Mouse (Mus musculus) stomach, embryonic 15.5 days (tissue): ENCODE results near the gene Uvrag. TPM values are rescaled to one million over a fixed set of nuclear protein-coding genes. Genes with fewer than 3 reads are reported as not detected.

Experiments used
- ATAC-seq: fragments of 200-750 bp; cut with Nextera tagmentation; 2 replicates; pipeline ENCODE4 v1.8.0; 2017; ENCODE audit warnings: low read depth, moderate number of reproducible peaks, moderate TSS enrichment; ENCODE audit not compliant: insufficient read depth, low FRiP score
- H3K27ac ChIP-seq: fragments of 300-500 bp; sonication (generic); 2 replicates; pipeline ENCODE4 v1.5.1; 2015; ENCODE audit warnings: mild to moderate bottlenecking, inconsistent platforms
- H3K27me3 ChIP-seq: fragments of 300-500 bp; sonication (generic); replicated peaks from 2 replicates; pipeline ENCODE4 v1.6.1; 2015; ENCODE audit warnings: inconsistent platforms
- H3K36me3 ChIP-seq: fragments of 300-500 bp; sonication (generic); 2 replicates; pipeline ENCODE4 v1.6.1; 2015; ENCODE audit warnings: inconsistent platforms
- H3K4me1 ChIP-seq: fragments of 300-500 bp; sonication (generic); 2 replicates; pipeline ENCODE4 v1.6.1; 2015; ENCODE audit warnings: inconsistent platforms
- H3K4me2 ChIP-seq: fragments of 300-500 bp; sonication (generic); 2 replicates; pipeline ENCODE4 v1.6.1; 2015; ENCODE audit warnings: mild to moderate bottlenecking, inconsistent platforms
- H3K4me3 ChIP-seq: fragments of 300-500 bp; sonication (generic); replicated peaks from 2 replicates; pipeline ENCODE4 v1.5.1; 2015; ENCODE audit warnings: inconsistent platforms
- H3K9ac ChIP-seq: fragments of 300-500 bp; sonication (generic); 2 replicates; pipeline ENCODE4 v1.6.1; 2015; ENCODE audit warnings: inconsistent platforms
- H3K9me3 ChIP-seq: fragments of 300-500 bp; sonication (generic); 2 replicates; pipeline ENCODE4 v1.6.1; 2016; ENCODE audit warnings: inconsistent platforms
- WGBS: fragments of 180-500 bp; shearing (Covaris S2); methylation state at CpG from one replicate; pipeline ENCODE4 v1.1.7; 2015; 5-methylcytosine and 5-hydroxymethylcytosine counted together
- polyA plus RNA-seq: library from polyadenylated mRNA; unstranded; fragments of >200 nt; fragmentation: Nextera tagmentation; extraction: Ambion mirVana; gene quantifications from 2 replicates; pipeline ENCODE4 v1.2.1, GENCODE M21; 2015

Uvrag gene
- polyA plus RNA-seq, 1 experiment from 2014 or later, result 19.4 TPM

DNA sequence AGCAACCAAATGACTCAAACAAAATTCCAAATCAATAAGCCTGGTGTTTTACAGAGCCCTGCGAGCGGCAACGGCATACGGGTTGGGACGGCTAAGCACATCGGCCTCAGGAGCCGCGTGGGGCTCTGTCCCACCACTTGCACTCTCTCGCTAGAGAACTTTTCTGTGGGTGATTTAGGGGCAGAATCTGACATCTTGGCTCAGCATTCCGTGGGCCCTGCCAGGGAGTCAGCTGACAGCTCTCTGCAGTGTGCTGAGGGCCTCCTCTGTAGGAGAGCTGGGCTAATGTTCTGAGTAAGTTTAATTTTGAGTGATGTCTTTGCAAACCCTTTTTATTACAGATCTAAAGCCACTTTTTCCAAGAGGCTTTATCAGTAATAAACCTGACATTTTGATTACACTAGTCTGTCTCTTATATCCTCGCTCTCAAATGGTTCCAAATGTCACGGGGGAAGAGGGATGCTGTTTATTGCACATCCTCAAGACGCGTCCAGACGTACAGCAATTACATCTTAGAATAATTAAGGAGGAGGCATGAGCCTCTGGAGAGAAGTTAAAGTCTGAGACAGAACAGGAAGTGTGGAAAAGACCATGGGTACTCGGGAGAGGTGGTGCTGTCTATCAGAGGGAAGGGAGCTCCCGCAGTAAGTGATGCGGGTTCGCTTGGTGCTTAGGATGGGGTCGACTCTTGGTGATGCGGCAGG, 236.1 kb downstream of the Uvrag start:
- H3K27ac ChIP-seq, result 0 out of 2 replicates have a peak overlapping the region, but pooled peaks have one; percentile 7
- WGBS, result 52% methylated on average over 21 of the region's 21 CpGs
- no peak overlapping the region for H3K4me3 ChIP-seq
- peaks cover 25% of the 10 kb centered on the region for H3K4me1 ChIP-seq
- no peak overlapping the region for H3K9ac ChIP-seq
- no peaks in the 10 kb centered on the region for H3K27me3 ChIP-seq
- no peaks in the 10 kb centered on the region for H3K36me3 ChIP-seq
- ATAC-seq, result no peak
- no peak overlapping the region for H3K4me2 ChIP-seq
- H3K9me3 ChIP-seq, result no peaks in the 10 kb centered on the region

DNA sequence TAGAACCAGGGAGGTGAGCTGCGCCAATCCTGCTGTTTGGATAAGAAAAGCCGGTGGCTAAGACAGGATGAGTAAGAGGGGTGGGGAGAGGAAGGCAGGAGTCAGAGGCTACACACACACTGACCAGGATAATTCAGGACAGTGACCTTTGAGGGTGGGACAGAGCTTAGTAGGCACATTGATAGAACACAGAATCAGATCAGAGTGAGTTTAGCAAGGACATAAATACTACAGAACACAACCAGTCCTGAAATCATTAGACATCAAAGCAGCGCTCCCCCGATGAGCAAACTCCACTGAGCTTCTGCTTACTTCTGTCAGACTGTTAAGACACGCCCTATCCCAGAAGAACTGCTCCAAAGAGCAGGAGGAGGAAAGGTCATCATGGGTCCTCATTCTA, 237.1 kb downstream of the Uvrag start:
- ATAC-seq, result no peak
- H3K4me2 ChIP-seq, result no peak overlapping the region
- 36% methylated on average over 5 of the region's 5 CpGs for WGBS
- H3K27ac ChIP-seq, result 0 out of 2 replicates have a peak overlapping the region, but pooled peaks have one; percentile 36
- H3K4me1 ChIP-seq, result peaks cover 25% of the 10 kb centered on the region
- H3K4me3 ChIP-seq, result no peak overlapping the region
- H3K36me3 ChIP-seq, result no peaks in the 10 kb centered on the region
- no peaks in the 10 kb centered on the region for H3K27me3 ChIP-seq
- no peak overlapping the region for H3K9ac ChIP-seq
- H3K9me3 ChIP-seq, result no peaks in the 10 kb centered on the region

DNA sequence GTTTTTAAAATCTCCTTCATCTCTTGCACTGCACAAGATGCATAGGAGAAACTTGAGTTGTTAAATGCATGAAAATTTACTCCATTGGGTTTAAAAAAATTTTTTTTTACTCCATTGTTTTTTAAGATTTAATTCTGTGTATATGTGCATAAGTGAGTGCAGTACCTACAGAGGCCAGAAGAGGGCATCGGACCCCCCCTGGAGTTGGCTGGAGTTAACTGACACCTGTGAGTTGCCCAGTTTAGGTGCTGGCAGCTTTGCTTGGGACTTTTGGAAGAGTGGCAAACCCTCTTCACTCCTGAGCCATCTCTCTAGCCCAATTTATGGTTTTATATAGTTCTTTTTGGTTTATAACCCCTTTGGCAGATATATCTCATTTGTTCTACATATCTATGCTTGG, 239.8 kb downstream of the Uvrag start:
- H3K4me1 ChIP-seq, result peaks cover 46% of the 10 kb centered on the region
- H3K4me2 ChIP-seq, result no peak overlapping the region
- H3K27me3 ChIP-seq, result no peaks in the 10 kb centered on the region
- H3K27ac ChIP-seq, result no peak overlapping the region
- H3K36me3 ChIP-seq, result no peaks in the 10 kb centered on the region
- no peak overlapping the region for H3K9ac ChIP-seq
- no peak overlapping the region for H3K4me3 ChIP-seq
- no peaks in the 10 kb centered on the region for H3K9me3 ChIP-seq
- ATAC-seq, result no peak
- 91% methylated on average over 1 of the region's 1 CpGs for WGBS

DNA sequence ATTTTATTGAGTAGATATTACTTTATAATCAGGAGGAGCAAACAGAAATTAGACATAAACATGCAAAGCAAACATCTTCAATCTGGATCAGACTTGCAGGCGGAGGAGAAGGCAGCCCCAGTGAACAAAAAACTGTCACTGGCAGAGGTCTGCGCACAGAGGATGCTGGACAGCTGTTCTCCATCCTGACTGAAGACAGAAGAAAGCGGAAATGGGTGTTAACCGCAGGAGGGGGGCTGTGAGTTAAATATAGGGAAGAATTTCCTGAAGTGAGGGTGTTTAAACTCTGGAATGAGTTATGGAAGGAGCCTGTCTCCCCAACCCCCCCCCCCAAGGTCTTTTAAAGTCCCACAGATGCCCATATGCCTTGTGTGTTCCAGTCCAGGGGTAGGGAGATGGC, 241.1 kb downstream of the Uvrag start:
- H3K4me2 ChIP-seq, result no peak overlapping the region
- no peak overlapping the region for H3K4me3 ChIP-seq
- no peaks in the 10 kb centered on the region for H3K9me3 ChIP-seq
- H3K27ac ChIP-seq, result peak overlapping the region; percentile 64
- WGBS, result 34% methylated on average over 4 of the region's 4 CpGs
- H3K4me1 ChIP-seq, result peaks cover 56% of the 10 kb centered on the region
- no peak overlapping the region for H3K9ac ChIP-seq
- peak; percentile 56; the same call in 1 of the 2 replicates for ATAC-seq
- no peaks in the 10 kb centered on the region for H3K36me3 ChIP-seq
- H3K27me3 ChIP-seq, result no peaks in the 10 kb centered on the region

DNA sequence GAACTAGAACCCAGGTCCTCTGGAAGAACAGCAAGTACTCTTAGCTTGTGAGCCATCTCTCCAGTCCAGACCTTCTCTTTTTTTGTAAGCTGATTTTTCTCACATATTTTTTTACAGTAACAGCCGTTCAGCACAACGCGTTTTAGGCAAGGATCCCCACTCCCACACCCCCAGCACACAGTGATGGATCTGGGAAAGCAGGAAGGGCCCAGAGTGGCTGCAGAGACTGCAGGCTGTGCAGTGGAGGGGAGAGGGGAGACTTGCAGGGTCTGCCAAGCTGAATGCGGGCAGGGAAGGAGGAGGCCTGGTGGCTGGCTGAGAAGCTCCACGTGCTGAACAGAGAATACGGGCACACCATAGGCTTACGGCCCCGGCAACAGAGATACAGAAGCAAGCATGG, 243.6 kb downstream of the Uvrag start:
- H3K4me1 ChIP-seq, result peaks cover 47% of the 10 kb centered on the region
- H3K27ac ChIP-seq, result no peak overlapping the region
- H3K36me3 ChIP-seq, result no peaks in the 10 kb centered on the region
- H3K27me3 ChIP-seq, result no peaks in the 10 kb centered on the region
- 86% methylated on average over 8 of the region's 8 CpGs for WGBS
- no peaks in the 10 kb centered on the region for H3K9me3 ChIP-seq
- H3K4me2 ChIP-seq, result no peak overlapping the region
- no peak for ATAC-seq
- no peak overlapping the region for H3K9ac ChIP-seq
- no peak overlapping the region for H3K4me3 ChIP-seq

DNA sequence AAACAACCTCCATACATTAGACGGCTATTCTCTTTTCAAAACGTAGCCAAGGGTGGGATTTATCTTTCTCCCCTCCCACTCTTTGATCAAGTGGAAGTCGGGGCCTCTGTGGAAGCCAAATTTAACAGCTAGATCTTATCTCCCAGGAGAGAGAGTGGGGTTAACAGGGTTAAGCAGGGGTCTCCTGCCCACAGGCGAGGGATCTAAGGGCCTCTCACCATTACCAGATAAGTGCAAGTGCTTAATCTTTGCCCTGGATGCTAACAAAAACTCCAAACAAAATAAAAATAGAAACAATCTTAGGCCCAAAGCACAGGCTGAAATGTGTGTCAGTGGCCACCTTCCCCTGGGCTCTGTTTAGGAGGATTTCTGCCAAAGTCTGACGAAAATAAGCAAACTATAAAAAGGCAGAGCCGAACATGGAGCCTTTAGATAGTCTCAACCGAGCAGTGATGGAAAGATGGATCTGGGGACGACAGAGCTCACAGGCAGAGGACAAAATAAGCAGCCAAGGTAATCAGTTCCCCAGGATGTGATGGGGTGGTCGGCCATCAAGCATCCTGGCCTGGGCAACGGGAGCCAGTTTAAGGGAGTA, 245.3 kb downstream of the Uvrag start:
- WGBS, result 22% methylated on average over 10 of the region's 10 CpGs
- Histone ChIP-seq H3K27me3 (no peaks in the 10 kb centered on the region), H3K4me2 (no peak overlapping the region), H3K27ac (peak overlapping the region; percentile 55), H3K4me3 (no peak overlapping the region), H3K4me1 (peaks cover 49% of the 10 kb centered on the region), H3K9ac (no peak overlapping the region), H3K9me3 (no peaks in the 10 kb centered on the region), H3K36me3 (no peaks in the 10 kb centered on the region)
- no peak for ATAC-seq

DNA sequence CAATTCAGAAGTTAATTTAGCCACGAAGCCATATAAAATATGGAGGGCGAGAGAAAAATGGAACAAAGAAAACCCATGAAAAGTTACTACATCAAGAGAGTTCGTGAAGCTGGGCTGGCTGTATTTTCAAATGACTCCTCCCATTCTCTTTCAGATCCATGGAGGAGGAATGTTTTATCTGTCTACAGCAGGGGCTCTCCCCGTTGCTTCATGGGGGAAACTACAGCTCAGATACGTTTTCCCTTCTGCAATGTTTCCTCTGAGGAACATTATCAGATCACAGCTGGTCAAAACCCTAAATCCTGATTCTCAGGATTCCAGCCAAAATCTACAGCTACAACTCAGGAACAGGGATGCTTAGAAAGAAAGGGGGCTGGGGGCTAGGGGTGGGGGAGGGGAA, 246.2 kb downstream of the Uvrag start:
- Histone ChIP-seq H3K36me3 (no peaks in the 10 kb centered on the region), H3K27ac (peak overlapping the region; percentile 55), H3K4me3 (no peak overlapping the region), H3K9ac (no peak overlapping the region), H3K9me3 (no peaks in the 10 kb centered on the region), H3K4me1 (peaks cover 44% of the 10 kb centered on the region), H3K4me2 (no peak overlapping the region), H3K27me3 (no peaks in the 10 kb centered on the region)
- WGBS, result 36% methylated on average over 5 of the region's 5 CpGs
- no peak for ATAC-seq

DNA sequence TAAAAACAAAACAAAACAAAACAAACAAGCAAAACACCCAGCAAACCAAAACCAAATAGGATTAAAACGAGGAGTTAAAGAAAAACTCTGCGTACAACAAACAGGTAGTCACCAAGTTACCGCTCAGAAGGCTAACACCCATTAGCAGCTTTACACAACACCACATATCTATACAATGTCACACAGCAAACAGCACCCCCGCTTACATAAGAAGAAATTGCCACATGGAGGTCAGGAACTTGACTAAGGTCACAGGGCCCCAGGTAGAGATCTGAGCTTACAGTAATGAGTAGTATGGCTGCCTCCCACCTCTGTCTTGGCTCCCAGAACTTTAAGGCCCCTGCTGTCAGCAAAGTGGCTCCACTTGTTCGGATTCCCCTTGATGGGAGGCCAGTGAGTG, 246.6 kb downstream of the Uvrag start:
- no peaks in the 10 kb centered on the region for H3K27me3 ChIP-seq
- peak overlapping the region; percentile 55 for H3K27ac ChIP-seq
- no peak overlapping the region for H3K9ac ChIP-seq
- H3K4me3 ChIP-seq, result no peak overlapping the region
- H3K36me3 ChIP-seq, result no peaks in the 10 kb centered on the region
- 88% methylated on average over 5 of the region's 5 CpGs for WGBS
- ATAC-seq, result no peak
- no peaks in the 10 kb centered on the region for H3K9me3 ChIP-seq
- H3K4me1 ChIP-seq, result peaks cover 44% of the 10 kb centered on the region
- no peak overlapping the region for H3K4me2 ChIP-seq

DNA sequence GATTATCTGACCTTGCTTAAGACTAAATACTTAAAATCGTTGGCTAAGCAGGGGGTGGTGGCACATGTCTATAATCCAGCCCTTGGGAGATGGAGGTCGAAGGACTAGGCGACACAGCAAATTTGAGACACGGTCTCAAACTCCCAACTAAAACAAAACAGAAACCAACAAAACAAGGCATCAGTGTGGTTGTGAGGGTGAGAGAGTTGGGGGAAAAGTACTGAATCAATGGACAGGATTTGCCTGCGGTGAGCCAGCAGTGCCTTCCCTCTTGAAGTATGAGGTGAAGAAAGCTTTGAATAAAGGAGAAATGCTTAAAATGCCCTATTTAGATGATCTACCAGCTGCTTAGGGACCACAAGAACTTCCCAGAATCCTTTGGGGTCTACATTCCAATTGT, 247.8 kb downstream of the Uvrag start:
- WGBS, result 80% methylated on average over 5 of the region's 5 CpGs
- H3K9ac ChIP-seq, result no peak overlapping the region
- H3K27ac ChIP-seq, result no peak overlapping the region
- H3K9me3 ChIP-seq, result no peaks in the 10 kb centered on the region
- H3K4me3 ChIP-seq, result no peak overlapping the region
- H3K4me1 ChIP-seq, result peaks cover 37% of the 10 kb centered on the region
- H3K4me2 ChIP-seq, result no peak overlapping the region
- ATAC-seq, result no peak
- no peaks in the 10 kb centered on the region for H3K27me3 ChIP-seq
- H3K36me3 ChIP-seq, result 0 out of 2 replicates have a peak, but pooled peaks cover under 1% of the 10 kb centered on the region

DNA sequence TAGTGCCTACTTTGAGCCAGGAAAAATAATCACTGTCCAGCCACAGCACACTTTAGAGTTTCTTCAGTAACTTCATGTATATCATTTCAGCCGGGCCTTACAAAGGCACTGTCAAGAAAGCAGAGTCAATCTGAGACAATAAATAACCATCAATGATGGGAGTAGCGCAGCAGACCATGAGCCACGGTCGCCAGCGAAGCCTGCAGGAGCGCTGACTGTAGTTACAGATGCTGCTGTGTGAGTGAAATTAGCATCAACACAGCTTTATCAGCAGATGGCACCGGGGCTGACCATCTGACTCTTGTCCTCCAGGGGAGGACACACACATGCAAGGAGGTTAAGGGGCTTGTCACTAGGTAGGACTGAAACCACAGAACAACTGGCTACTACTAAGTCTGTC, 251.7 kb downstream of the Uvrag start:
- H3K27me3 ChIP-seq, result no peaks in the 10 kb centered on the region
- H3K4me3 ChIP-seq, result no peak overlapping the region
- WGBS, result 72% methylated on average over 7 of the region's 7 CpGs
- 0 out of 2 replicates have a peak, but pooled peaks cover 2% of the 10 kb centered on the region for H3K4me1 ChIP-seq
- 0 out of 2 replicates have a peak, but pooled peaks cover 7% of the 10 kb centered on the region for H3K36me3 ChIP-seq
- no peak overlapping the region for H3K4me2 ChIP-seq
- no peak for ATAC-seq
- H3K27ac ChIP-seq, result no peak overlapping the region
- no peak overlapping the region for H3K9ac ChIP-seq
- no peaks in the 10 kb centered on the region for H3K9me3 ChIP-seq

DNA sequence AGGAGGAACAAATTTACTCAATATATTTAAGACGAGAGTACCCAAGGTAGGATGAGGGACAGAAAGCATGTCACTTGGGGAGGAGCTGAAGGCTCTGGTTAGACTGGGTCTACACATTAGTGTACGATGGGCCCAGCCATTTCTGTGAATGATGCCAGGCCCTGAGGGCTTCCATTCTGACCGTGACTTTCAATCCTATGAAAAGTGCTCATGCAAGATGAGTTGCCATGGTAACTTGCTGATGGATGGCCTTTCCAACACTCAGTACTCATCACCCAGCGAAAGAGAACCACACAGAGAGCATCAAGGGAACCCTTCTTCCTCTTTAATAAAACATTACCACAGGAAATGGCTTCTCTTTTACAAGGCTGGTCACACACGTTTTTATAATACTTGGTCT, 252.1 kb downstream of the Uvrag start:
- WGBS, result 68% methylated on average over 5 of the region's 5 CpGs
- H3K4me2 ChIP-seq, result no peak overlapping the region

DNA sequence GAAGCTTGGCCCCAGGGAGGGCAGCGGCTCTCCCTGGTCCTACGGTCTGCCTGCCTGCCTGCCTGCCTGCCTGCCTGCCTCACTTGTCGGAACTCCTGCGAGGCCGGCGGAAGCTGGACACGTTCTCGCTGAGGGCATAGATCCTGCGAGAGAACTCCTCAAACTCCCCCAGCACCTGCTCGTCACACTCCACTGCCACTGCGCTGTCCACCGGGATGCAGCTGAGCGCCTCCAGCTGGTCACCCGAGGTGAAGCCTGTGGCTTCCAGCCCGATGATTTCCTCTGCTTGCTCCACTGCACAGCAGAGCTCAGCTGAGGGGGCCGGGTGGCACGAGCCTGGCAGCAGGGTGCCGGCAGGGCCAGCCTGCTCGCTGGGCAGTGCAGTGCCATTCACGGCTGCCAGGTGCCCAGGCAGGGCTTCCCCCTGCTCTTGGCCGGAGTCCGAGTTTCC, 253.1 kb downstream of the Uvrag start:
- WGBS, result 59% methylated on average over 22 of the region's 22 CpGs
- ATAC-seq, result no peak
- Histone ChIP-seq H3K9me3 (no peaks in the 10 kb centered on the region), H3K9ac (no peak overlapping the region), H3K4me1 (0 out of 2 replicates have a peak, but pooled peaks cover 2% of the 10 kb centered on the region), H3K27ac (no peak overlapping the region), H3K4me3 (no peak overlapping the region), H3K36me3 (0 out of 2 replicates have a peak, but pooled peaks cover 7% of the 10 kb centered on the region), H3K4me2 (no peak overlapping the region), H3K27me3 (no peaks in the 10 kb centered on the region)

More for the DNA sequence above, 252.1 kb downstream of the Uvrag start:
- H3K27me3 ChIP-seq, result no peaks in the 10 kb centered on the region
- no peak overlapping the region for H3K9ac ChIP-seq
- H3K36me3 ChIP-seq, result 0 out of 2 replicates have a peak, but pooled peaks cover 7% of the 10 kb centered on the region
- 0 out of 2 replicates have a peak, but pooled peaks cover 2% of the 10 kb centered on the region for H3K4me1 ChIP-seq
- H3K27ac ChIP-seq, result no peak overlapping the region
- no peak for ATAC-seq
- no peak overlapping the region for H3K4me3 ChIP-seq
- H3K9me3 ChIP-seq, result no peaks in the 10 kb centered on the region
